Mouse (Mus musculus) megakaryocyte, embryonic 14.5 days (primary cell): ENCODE data around the gene Olfr982.

Experiments
- FLI1 ChIP-seq: IDR thresholded peaks from 2 replicates; pipeline ENCODE4 v1.6.1; 2012; ENCODE audit warnings: low read length, inconsistent platforms, mixed read lengths
- GATA1 ChIP-seq: IDR thresholded peaks from 3 replicates; pipeline ENCODE4 v1.6.1; 2012; ENCODE audit warnings: mixed read lengths, low read length, inconsistent platforms, borderline replicate concordance

GRCm38 (mm10) chr9:40093495-40093894, 19.9 kb downstream of the Olfr982 start, which contains the start of gene Olfr983:
- TF ChIP-seq FLI1 (no peak), GATA1 (no peak)
